Mouse (Mus musculus) limb, embryonic 13.5 days (tissue): ENCODE measurements at regions not wholly inside any gene's neighbourhood (a gene's known extent, or its start where the extent isn't known, plus 50 kb on each side); places are given as distances from the start of the nearest gene placed in this dataset.

Experiments used
- ATAC-seq: fragments of 200-750 bp; cut with Nextera tagmentation; 2 replicates; pipeline ENCODE4 v1.8.0; 2017; ENCODE audit warnings: low read depth, moderate number of reproducible peaks, moderate TSS enrichment; ENCODE audit not compliant: low FRiP score
- H3K27ac ChIP-seq: fragments of 300-500 bp; sonication (generic); 2 replicates; pipeline ENCODE4 v1.5.1; 2015; ENCODE audit warnings: inconsistent platforms, mild to moderate bottlenecking, moderate library complexity
- H3K27me3 ChIP-seq: fragments of 300-500 bp; sonication (generic); 2 replicates; pipeline ENCODE4 v1.6.1; 2015; ENCODE audit warnings: mild to moderate bottlenecking, inconsistent platforms
- H3K36me3 ChIP-seq: fragments of 300-500 bp; sonication (generic); 2 replicates; pipeline ENCODE4 v1.6.1; 2015; ENCODE audit warnings: inconsistent platforms, mild to moderate bottlenecking, moderate library complexity
- H3K4me1 ChIP-seq: fragments of 300-500 bp; sonication (generic); 2 replicates; pipeline ENCODE4 v1.6.1; 2015; ENCODE audit warnings: inconsistent platforms
- H3K4me2 ChIP-seq: fragments of 300-500 bp; sonication (generic); replicated peaks from 2 replicates; pipeline ENCODE4 v1.6.1; 2015; ENCODE audit warnings: inconsistent platforms, mild to moderate bottlenecking, moderate library complexity
- H3K4me3 ChIP-seq: fragments of 300-500 bp; sonication (generic); 2 replicates; pipeline ENCODE4 v1.5.1; 2015; ENCODE audit warnings: moderate library complexity, mild to moderate bottlenecking, inconsistent platforms
- H3K9ac ChIP-seq: fragments of 300-500 bp; sonication (generic); 2 replicates; pipeline ENCODE4 v1.6.1; 2015; ENCODE audit warnings: mild to moderate bottlenecking, inconsistent platforms
- H3K9me3 ChIP-seq: fragments of 300-500 bp; sonication (generic); 2 replicates; pipeline ENCODE4 v1.6.1; 2016; ENCODE audit warnings: inconsistent platforms
- WGBS: fragments of 180-500 bp; shearing (Covaris S2); methylation state at CpG from one replicate; pipeline ENCODE4 v1.1.7; 2015; 5-methylcytosine and 5-hydroxymethylcytosine counted together

DNA sequence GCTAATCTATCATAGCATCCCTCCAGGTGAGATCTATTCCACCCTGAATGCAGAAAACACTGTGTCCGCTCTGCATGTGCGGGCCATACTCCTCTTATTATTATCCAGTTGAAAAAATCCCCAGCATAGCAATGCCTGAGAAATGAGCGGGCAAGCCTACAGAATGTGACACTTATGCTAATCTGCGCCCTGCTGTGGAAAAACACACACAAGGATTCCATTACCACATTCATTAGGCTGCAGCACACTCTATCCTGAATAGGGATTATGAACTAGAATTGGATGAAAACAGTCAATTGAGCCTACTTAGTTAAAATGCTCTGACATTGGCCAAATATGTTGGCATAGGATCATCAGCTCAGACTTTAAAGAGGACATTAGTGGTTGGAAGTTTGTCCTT is 99.5 kb upstream of the Meis1 start:
- ATAC-seq = no peak
- H3K4me1 ChIP-seq = peaks cover 16% of the 10 kb centered on the region
- WGBS = 65% methylated on average over 4 of the region's 4 CpGs
- no peak overlapping the region for H3K27ac ChIP-seq
- H3K4me3 ChIP-seq = no peak overlapping the region
- no peaks in the 10 kb centered on the region for H3K36me3 ChIP-seq
- H3K9me3 ChIP-seq = no peaks in the 10 kb centered on the region
- no peak overlapping the region for H3K9ac ChIP-seq
- H3K27me3 ChIP-seq = peaks cover 7% of the 10 kb centered on the region; the same call in 1 of the 2 replicates
- no peak overlapping the region for H3K4me2 ChIP-seq

DNA sequence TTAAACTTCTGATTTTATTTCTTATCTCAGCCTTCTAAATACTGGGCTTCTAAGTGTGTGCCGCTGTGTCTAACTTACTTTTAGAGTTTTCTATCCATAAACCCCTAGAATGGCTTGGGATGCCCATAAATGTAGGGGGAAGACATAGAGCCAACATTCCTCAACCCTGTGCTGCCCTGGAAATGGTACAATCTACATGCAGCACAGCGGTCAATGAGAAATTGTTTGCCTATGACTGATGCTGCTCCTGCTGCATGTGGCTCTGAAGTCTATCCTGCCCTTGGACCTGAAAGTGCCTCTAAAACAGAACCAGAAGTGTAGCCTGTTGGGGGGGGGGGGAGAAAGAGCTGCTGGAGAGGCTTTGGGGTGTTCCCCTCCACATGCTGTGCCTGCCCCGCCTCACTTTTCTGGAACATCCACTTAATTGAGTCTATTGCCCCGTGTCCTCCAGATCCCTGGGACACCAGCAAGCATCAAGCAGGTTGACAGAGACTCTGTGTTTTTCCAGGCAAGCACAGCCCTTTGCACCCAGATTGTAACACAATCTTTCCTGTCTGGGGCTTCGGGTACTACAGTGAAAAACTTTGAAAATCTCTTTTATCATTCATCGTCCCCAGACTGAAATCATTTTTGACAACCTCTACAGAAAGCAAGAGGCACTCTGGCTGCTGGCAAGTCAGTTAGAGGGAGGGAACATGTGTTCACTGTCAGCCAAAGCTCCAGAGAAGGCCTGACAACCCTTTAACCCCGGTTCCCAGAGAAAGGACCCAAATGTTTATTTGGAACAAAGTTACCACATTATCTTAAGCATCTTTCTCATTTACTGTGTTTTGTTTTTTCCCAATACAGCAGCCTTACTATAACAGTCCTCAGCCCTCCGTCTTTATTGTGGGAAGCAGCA is 101.4 kb upstream of the Meis1 start:
- no peak for ATAC-seq
- Histone ChIP-seq H3K27ac (no peak overlapping the region), H3K27me3 (peaks cover 7% of the 10 kb centered on the region; the same call in 1 of the 2 replicates), H3K4me3 (no peak overlapping the region), H3K36me3 (no peaks in the 10 kb centered on the region), H3K9me3 (no peaks in the 10 kb centered on the region), H3K4me1 (peaks cover 16% of the 10 kb centered on the region), H3K4me2 (no peak overlapping the region), H3K9ac (no peak overlapping the region)
- WGBS = 55% methylated on average over 8 of the region's 8 CpGs

DNA sequence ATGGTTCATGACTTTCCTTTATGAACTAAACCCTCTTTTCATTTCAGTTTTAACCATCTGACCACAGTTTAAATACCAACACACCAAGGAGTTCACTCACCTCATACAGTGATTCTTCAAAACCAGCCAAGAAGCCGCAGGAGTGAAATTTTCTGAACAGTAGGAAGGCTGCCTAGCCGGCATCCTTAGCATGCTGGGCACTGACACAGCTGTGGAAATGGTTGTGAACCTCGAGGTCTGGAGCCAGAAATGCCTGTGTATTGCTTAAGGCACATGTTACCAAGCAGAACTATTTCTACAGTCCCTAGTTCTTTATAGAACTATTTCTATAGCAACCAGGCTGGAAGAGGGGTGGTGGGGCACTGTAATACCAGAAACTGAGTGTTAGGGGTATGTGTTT is 102.1 kb upstream of the Meis1 start:
- Histone ChIP-seq H3K36me3 (no peaks in the 10 kb centered on the region), H3K9ac (no peak overlapping the region), H3K9me3 (no peaks in the 10 kb centered on the region), H3K4me3 (no peak overlapping the region), H3K4me2 (no peak overlapping the region), H3K27me3 (peaks cover 7% of the 10 kb centered on the region; the same call in 1 of the 2 replicates), H3K4me1 (peaks cover 16% of the 10 kb centered on the region), H3K27ac (no peak overlapping the region)
- ATAC-seq = peak; percentile 57; the same call in 1 of the 2 replicates
- 29% methylated on average over 3 of the region's 3 CpGs for WGBS

DNA sequence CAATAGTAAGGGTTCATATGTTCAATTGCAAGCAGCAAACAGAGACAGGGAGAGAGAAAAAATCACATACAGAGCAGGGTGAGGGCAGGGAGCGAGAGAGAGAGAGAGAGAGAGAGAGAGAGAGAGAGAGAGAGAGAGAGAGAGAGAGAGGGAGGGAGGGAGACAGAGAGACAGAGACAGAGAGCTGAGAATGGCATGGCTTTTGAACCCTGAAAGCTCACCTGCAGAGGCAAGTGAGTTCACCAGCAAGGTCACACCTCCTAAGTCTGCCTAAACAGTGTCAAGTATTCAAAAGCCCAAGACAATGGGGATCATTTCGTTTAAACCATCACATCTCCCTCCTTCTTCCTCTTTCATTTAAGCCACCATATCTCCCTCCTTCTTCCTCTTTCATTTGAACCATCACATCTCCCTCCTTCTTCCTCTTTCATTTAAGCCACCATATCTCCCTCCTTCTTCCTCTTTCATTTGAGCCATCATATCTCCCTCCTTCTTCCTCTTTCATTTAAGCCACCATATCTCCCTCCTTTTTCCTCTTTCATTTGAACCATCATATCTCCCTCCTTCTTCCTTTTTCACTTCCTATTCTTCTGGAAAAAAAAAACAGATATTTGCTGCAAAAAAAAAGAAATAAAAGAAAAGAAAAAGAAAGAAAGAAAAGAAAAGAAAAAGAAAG is 116.7 kb upstream of the Meis1 start:
- ATAC-seq = no peak
- Histone ChIP-seq H3K9ac (no peak overlapping the region), H3K9me3 (no peaks in the 10 kb centered on the region), H3K4me3 (no peak overlapping the region), H3K27ac (no peak overlapping the region), H3K4me1 (peaks cover 12% of the 10 kb centered on the region), H3K4me2 (no peak overlapping the region), H3K36me3 (no peaks in the 10 kb centered on the region), H3K27me3 (no peaks in the 10 kb centered on the region)
- 65% methylated on average over 2 of the region's 2 CpGs for WGBS

DNA sequence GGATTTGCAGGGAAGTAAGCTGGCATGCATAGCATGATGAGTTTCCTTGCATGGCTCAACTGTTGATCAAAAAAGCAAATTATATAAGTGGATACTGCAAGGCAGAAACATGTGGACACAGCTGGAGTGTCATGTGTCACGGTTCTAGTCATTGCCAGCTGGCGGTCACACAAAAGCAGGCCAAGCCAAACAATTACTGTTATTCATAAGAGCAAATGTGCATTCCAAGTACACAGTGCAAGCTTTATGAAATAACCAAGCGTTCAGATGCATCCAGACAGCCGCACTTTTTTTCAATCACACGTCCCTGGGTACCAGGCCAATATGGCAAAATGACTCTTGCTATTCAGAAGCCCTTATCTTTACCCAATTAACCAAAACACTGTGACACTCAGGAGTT is 119.6 kb upstream of the Meis1 start:
- peak; percentile 85 for ATAC-seq
- H3K9me3 ChIP-seq = no peaks in the 10 kb centered on the region
- no peak overlapping the region for H3K27ac ChIP-seq
- H3K27me3 ChIP-seq = no peaks in the 10 kb centered on the region
- no peak overlapping the region for H3K4me2 ChIP-seq
- 47% methylated on average over 5 of the region's 5 CpGs for WGBS
- H3K4me1 ChIP-seq = peaks cover 15% of the 10 kb centered on the region
- no peaks in the 10 kb centered on the region for H3K36me3 ChIP-seq
- H3K4me3 ChIP-seq = no peak overlapping the region
- no peak overlapping the region for H3K9ac ChIP-seq

DNA sequence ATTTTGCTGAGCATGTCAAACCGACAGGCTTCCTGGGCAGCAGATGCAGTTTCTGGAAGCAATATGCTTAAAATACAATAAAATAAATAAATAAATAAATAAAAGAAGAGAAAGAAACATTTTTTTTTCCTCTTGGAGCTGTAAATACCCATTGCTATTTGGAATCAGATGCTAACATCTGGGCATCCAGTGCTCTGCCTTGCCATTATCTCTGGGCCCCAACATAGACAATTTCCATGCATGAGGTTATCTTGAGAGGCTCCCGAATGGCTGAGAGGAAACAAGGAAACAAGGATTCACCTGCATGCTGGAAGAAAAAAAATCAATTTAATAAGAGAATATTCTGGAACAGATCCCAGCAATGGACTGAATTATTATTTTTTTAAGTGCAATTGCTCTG is 120.0 kb upstream of the Meis1 start:
- Histone ChIP-seq H3K4me1 (peaks cover 18% of the 10 kb centered on the region), H3K9ac (no peak overlapping the region), H3K4me3 (no peak overlapping the region), H3K27ac (no peak overlapping the region), H3K27me3 (no peaks in the 10 kb centered on the region), H3K36me3 (no peaks in the 10 kb centered on the region), H3K9me3 (no peaks in the 10 kb centered on the region), H3K4me2 (no peak overlapping the region)
- WGBS = 67% methylated on average over 2 of the region's 2 CpGs
- ATAC-seq = no peak

DNA sequence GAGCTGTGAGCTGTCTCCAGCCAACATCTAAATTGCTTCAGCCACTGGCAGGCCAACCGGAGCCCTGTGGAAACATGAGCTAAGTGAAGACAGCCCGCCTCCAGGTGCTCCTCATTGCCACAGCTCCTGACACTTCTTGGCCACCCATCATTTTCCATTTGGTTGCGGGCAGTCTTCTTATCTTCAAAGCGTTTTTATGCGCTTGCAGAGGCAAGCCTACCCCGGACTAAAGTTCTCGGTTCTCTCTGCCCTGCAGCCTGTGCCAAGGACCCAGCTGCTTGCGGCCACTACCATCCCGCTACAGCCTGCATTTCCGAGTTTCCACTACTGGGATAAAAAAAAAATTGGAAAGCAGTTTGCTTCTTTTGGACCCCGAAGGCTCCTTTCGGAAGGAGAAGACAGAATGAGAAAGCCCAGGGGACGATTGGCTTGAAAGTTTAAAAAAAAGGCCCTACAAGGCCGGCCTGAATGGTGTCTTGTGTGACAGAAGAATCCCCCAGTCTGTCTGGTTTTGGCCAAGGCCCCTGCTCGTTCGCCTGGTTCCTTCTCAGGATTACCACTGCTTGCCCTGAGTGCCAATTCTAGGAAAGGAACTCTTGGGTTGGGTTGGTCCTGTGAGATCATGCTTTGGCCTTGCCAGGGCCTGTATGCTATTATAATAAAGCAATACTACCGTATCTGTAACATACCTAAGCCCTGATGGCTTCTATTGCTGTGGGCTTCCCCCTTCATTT is 124.6 kb upstream of the Meis1 start:
- H3K27ac ChIP-seq = no peak overlapping the region
- no peak overlapping the region for H3K4me2 ChIP-seq
- no peak overlapping the region for H3K4me3 ChIP-seq
- 55% methylated on average over 17 of the region's 17 CpGs for WGBS
- H3K27me3 ChIP-seq = no peaks in the 10 kb centered on the region
- ATAC-seq = no peak
- no peaks in the 10 kb centered on the region for H3K9me3 ChIP-seq
- H3K9ac ChIP-seq = no peak overlapping the region
- H3K4me1 ChIP-seq = peaks cover 11% of the 10 kb centered on the region; the same call in 1 of the 2 replicates
- no peaks in the 10 kb centered on the region for H3K36me3 ChIP-seq

DNA sequence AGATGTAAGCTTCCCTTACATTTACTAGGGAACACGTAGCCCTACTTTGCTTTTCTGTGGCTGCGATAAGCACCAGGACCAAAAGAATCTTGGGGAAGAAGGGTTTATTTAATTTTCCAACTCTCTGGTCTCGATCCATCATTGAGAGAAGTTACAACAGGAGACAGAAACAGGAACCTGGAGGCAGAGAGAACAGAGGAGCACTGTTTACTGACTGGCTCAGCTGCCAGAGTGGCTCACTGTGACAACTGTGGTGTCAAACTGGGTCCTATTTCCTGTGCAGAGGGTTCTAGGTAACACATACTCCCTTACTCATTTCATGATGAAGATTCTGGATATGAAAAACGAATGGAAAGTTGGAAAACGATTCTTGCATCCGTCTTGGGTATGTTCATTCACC is 125.7 kb upstream of the Meis1 start:
- Histone ChIP-seq H3K36me3 (no peaks in the 10 kb centered on the region), H3K4me1 (0 out of 2 replicates have a peak, but pooled peaks cover 6% of the 10 kb centered on the region), H3K9ac (no peak overlapping the region), H3K4me3 (no peak overlapping the region), H3K9me3 (no peaks in the 10 kb centered on the region), H3K27me3 (no peaks in the 10 kb centered on the region), H3K27ac (no peak overlapping the region), H3K4me2 (no peak overlapping the region)
- no peak for ATAC-seq
- 86% methylated on average over 6 of the region's 6 CpGs for whole genome bisulfite sequencing

DNA sequence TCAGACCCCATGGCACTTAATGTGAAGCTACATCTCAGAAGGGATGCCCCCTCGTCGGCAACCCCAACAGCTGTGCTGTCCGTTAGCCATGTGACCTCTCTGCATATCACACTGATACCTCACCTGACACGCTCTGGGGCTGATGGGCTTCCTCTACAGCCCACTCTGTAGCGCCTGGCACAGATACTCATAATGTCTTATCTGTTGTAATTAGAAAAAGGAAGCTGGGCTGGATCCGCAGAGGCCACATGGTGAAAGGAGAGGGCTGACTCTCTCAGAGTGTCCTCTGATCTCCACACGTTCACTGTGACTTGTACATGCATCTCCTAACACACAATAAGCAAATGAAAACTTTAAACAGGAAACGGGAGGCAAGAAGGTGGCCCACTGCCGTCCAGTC is 126.5 kb upstream of the Meis1 start:
- WGBS = 83% methylated on average over 9 of the region's 9 CpGs
- Histone ChIP-seq H3K4me2 (no peak overlapping the region), H3K27ac (no peak overlapping the region)

DNA sequence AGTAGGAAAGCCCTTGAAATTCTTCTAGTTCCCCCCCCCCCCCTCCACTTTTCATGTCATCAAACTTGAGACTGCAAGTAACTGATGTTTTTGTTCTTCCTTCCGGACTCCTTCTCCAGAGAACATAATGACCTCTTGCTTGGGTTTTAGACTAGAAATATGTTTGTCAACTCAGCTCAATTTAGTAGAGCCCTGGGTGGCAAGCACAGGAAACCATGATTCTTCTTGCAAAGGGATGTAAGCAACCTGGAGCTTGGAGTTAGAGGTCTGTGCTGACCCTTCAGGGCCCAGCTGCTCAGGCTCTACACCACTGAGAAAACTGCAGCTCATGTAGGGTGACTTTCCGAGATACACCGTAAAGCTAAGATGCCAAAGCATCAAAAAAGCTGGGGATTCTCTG is 127.2 kb upstream of the Meis1 start:
- no peak overlapping the region for H3K4me3 ChIP-seq
- H3K27ac ChIP-seq = no peak overlapping the region
- no peaks in the 10 kb centered on the region for H3K27me3 ChIP-seq
- no peak for ATAC-seq
- H3K9me3 ChIP-seq = no peaks in the 10 kb centered on the region
- no peak overlapping the region for H3K9ac ChIP-seq
- H3K4me2 ChIP-seq = no peak overlapping the region
- H3K36me3 ChIP-seq = no peaks in the 10 kb centered on the region
- H3K4me1 ChIP-seq = 0 out of 2 replicates have a peak, but pooled peaks cover 6% of the 10 kb centered on the region
- 80% methylated on average over 3 of the region's 3 CpGs for WGBS

More for the DNA sequence above, 126.5 kb upstream of the Meis1 start:
- no peak overlapping the region for H3K4me3 ChIP-seq
- H3K4me1 ChIP-seq = 0 out of 2 replicates have a peak, but pooled peaks cover 6% of the 10 kb centered on the region
- no peaks in the 10 kb centered on the region for H3K9me3 ChIP-seq
- H3K27me3 ChIP-seq = no peaks in the 10 kb centered on the region
- H3K9ac ChIP-seq = no peak overlapping the region
- no peaks in the 10 kb centered on the region for H3K36me3 ChIP-seq
- ATAC-seq = no peak

DNA sequence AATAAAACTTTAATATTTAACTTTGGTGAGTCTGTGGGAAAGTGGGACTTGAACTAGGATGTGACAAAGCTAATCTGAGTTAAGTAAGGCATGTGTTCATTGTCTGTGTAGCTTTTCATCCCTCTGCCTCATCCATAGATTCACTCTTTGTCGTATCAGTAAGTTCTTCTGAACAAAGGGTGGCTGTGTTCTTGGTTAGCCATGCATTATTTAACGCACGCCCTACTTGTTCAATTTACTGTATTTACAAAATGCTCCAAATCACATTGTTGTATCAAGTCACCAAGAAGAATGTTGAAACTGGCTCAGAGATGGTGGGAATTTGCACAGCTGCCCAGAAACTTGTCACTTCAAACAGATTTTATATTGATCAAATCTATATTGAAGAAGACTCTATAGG is 132.2 kb upstream of the Meis1 start:
- ATAC-seq = no peak
- Histone ChIP-seq H3K4me3 (no peak overlapping the region), H3K4me2 (no peak overlapping the region), H3K4me1 (no peaks in the 10 kb centered on the region), H3K9ac (no peak overlapping the region), H3K27me3 (no peaks in the 10 kb centered on the region), H3K36me3 (no peaks in the 10 kb centered on the region), H3K9me3 (no peaks in the 10 kb centered on the region), H3K27ac (no peak overlapping the region)
- 89% methylated on average over 3 of the region's 3 CpGs for WGBS

DNA sequence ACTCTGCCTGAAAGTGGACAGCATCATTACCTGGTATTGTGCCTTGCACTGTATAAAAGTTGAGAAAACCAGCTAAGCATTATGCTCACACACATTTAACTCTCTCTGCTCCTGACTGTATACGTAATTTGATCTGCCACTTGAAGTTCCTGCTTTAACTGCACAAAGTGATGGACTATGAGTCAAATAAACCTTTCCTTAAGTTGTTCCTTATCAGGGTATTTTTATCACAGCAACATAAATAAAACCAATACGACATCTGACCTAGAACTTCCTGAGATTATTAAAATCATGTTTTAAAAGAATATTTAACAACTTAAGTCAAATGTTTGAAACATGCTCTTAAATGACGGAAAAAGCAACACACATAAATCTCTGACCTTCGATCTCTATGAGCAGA is 134.9 kb upstream of the Meis1 start:
- 65% methylated on average over 4 of the region's 4 CpGs for WGBS
- H3K4me3 ChIP-seq = no peak overlapping the region
- no peaks in the 10 kb centered on the region for H3K27me3 ChIP-seq
- H3K27ac ChIP-seq = no peak overlapping the region
- no peaks in the 10 kb centered on the region for H3K36me3 ChIP-seq
- no peak overlapping the region for H3K9ac ChIP-seq
- H3K4me1 ChIP-seq = no peaks in the 10 kb centered on the region
- ATAC-seq = no peak
- no peak overlapping the region for H3K4me2 ChIP-seq
- H3K9me3 ChIP-seq = no peaks in the 10 kb centered on the region
